Mouse (Mus musculus) C2C12 (cell line): ENCODE measurements at regions not wholly inside any gene's neighbourhood (a gene's known extent, or its start where the extent isn't known, plus 50 kb on each side); places are given as distances from the start of the nearest gene placed in this dataset.

Experiments used
- H3K27me3 ChIP-seq: one replicate; pipeline ENCODE4 v1.6.1; 2011; ENCODE audit not compliant: control insufficient read depth, insufficient read depth, insufficient read length
- H3K36me3 ChIP-seq: one replicate; pipeline ENCODE4 v1.6.1; 2011; ENCODE audit not compliant: control insufficient read depth, insufficient read depth
- H3K4me3 ChIP-seq: one replicate; pipeline ENCODE4 v1.5.1; 2011; ENCODE audit warnings: mild to moderate bottlenecking, control low read depth; ENCODE audit not compliant: poor library complexity, insufficient read depth, severe bottlenecking
- H3K79me2 ChIP-seq: one replicate; pipeline ENCODE4 v1.6.1; 2011; ENCODE audit not compliant: control insufficient read depth, insufficient read depth
- H3K79me3 ChIP-seq: one replicate; pipeline ENCODE4 v1.6.1; 2011; ENCODE audit warnings: low read depth, control low read depth
- H3ac ChIP-seq: one replicate; pipeline ENCODE3; 2011; ENCODE audit warnings: low read depth; ENCODE audit not compliant: control insufficient read depth, insufficient read length
- CEBPB ChIP-seq: IDR thresholded peaks from one replicate; pipeline ENCODE4 v1.6.1; 2011; ENCODE audit warnings: low read depth, mild to moderate bottlenecking, control low read depth, moderate library complexity
- CTCF ChIP-seq: IDR thresholded peaks from one replicate; pipeline ENCODE4 v1.5.1; 2011; ENCODE audit not compliant: control insufficient read depth, insufficient read depth, insufficient read length
- FOSL1 ChIP-seq: IDR thresholded peaks from one replicate; pipeline ENCODE4 v1.8.0; 2011; ENCODE audit warnings: mild to moderate bottlenecking, low read length; ENCODE audit not compliant: poor library complexity, insufficient read depth, severe bottlenecking
- MAX ChIP-seq: IDR thresholded peaks from one replicate; pipeline ENCODE4 v1.6.1; 2011; ENCODE audit warnings: mild to moderate bottlenecking, control low read depth
- MYOD1 ChIP-seq: IDR thresholded peaks from one replicate; pipeline ENCODE4 v1.6.1; 2011; ENCODE audit warnings: low read depth; ENCODE audit not compliant: control insufficient read depth, insufficient read length
- MYOG ChIP-seq: IDR thresholded peaks from one replicate; pipeline ENCODE4 v1.6.1; 2011; ENCODE audit not compliant: control insufficient read depth, insufficient read length; ENCODE audit errors: extremely low read depth
- USF1 ChIP-seq: IDR thresholded peaks from one replicate; pipeline ENCODE4 v1.6.1; 2011; ENCODE audit warnings: low read depth, mild to moderate bottlenecking, control low read depth, moderate library complexity

DNA sequence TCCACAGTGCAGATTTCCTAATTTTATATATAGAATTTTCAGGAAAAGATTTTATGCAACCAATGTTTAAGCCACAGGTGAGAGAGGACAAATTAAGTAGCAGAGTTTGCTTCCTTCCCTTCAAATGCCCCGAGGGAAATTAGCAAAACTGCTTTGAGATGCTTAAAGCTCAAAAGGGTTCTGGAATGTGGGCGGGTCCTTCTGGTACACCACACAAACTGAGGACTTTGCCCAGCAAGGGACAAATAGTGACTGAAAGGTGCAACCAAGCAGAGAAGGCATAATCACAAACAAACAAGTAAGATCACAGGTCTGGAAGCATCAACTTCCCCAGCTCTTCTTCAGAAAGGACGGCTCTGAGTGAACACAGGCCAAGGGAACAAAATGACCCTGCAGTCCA is 476.4 kb upstream of the Adamts5 start:
- H3K27me3 ChIP-seq: no peaks in the 10 kb centered on the region
- H3K4me3 ChIP-seq: no peak overlapping the region
- H3K36me3 ChIP-seq: no peaks in the 10 kb centered on the region
- H3K79me2 ChIP-seq: no peaks in the 10 kb centered on the region
- TF ChIP-seq FOSL1 (no peak), MYOG (no peak), USF1 (no peak), CEBPB (no peak), MAX (no peak), CTCF (no peak), MYOD1 (no peak)
- no peak overlapping the region for H3ac ChIP-seq
- no peaks in the 10 kb centered on the region for H3K79me3 ChIP-seq

DNA sequence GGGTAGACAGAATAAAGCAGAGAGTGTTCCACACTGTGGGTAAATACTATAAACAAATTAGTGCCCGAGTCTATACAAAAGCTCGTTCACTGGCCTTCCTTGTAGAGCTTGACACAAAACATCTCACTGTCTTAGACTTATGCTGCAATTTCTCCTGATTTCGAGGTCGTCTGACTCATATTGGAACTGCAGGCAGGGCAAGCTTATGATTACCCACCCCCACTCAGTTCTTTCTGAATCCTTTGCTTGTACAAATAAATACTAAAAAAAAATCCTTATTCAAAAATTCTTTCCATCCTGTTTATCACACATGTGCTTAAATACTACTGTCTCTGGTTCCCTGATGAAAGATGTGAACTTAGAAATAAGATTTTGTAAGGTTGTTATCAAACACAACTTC is 470.0 kb upstream of the Adamts5 start:
- TF ChIP-seq FOSL1 (no peak), USF1 (no peak), CEBPB (no peak), MAX (no peak), MYOG (no peak), MYOD1 (no peak), CTCF (no peak)
- Histone ChIP-seq H3ac (no peak overlapping the region), H3K36me3 (no peaks in the 10 kb centered on the region), H3K27me3 (no peaks in the 10 kb centered on the region), H3K79me3 (no peaks in the 10 kb centered on the region), H3K4me3 (no peak overlapping the region), H3K79me2 (no peaks in the 10 kb centered on the region)

DNA sequence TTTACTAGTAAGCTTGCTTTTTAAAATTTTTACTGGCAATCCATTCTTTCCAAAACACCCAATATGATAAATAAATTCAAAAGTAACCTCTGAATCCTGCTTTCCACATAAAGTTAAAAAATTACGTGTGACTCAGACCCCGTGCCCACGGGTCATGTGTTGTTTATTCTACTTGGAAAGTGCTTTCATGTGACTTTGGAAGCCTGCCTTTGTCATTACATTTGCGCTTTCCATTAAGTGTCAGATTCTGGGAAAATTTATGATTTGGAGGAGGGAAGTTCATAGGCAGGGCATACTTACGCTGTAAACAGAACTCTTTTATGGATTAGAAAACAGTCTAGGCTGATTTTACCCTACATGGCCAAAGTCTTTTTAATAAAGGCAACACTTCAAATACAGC is 466.8 kb upstream of the Adamts5 start:
- Histone ChIP-seq H3ac (no peak overlapping the region), H3K79me3 (no peaks in the 10 kb centered on the region), H3K79me2 (no peaks in the 10 kb centered on the region), H3K36me3 (no peaks in the 10 kb centered on the region), H3K4me3 (no peak overlapping the region), H3K27me3 (no peaks in the 10 kb centered on the region)
- no peak for TF ChIP-seq MAX
- TF ChIP-seq USF1: peak; percentile 58
- TF ChIP-seq FOSL1: no peak

DNA sequence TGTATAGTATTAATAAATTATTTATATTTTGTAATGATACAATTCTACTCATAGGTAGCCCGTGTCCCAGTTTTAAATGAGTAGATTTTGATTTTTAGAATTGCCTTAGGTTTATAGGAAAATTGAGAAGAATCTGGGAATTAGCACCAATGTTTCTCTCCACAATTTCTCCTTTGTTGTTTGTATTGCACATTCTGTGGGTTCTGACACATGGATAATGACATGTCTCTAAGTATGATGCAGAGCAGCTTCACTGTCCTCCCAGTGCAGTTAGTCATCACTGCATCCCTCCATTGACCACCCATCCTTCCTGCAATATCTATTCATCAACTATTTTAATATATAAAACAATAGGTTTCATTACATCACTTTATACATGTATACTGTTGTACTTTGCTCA is 464.6 kb upstream of the Adamts5 start:
- TF ChIP-seq FOSL1: peak; percentile 60
- TF ChIP-seq MYOD1: no peak
- TF ChIP-seq CTCF: no peak
- TF ChIP-seq CEBPB: peak; percentile 62
- no peak for TF ChIP-seq MYOG
- H3K4me3 ChIP-seq: no peak overlapping the region

DNA sequence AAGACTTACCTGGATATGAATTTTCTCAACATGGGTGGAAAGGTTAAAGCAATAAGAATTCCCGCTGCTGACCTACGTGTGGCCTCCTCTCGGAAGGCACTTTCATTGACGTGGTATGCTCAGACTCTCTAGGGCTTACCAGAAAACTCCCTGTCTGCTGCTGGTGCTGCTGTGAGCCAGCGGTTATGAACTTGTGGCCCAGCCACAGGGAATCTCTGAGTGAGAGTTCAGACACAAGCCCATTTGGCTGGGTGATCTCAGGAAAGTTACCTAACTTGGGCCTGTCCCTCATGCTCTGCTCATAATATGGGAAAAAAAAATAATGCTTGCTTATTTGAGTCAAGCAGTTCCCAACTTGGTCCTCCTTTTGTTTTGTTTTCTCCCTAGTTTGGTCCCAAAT is 459.5 kb upstream of the Adamts5 start:
- TF ChIP-seq MAX (no peak), USF1 (no peak), FOSL1 (no peak), CEBPB (no peak), CTCF (no peak), MYOG (no peak)
- Histone ChIP-seq H3K79me3 (no peaks in the 10 kb centered on the region), H3K27me3 (no peaks in the 10 kb centered on the region), H3ac (no peak overlapping the region), H3K4me3 (no peak overlapping the region), H3K79me2 (no peaks in the 10 kb centered on the region), H3K36me3 (no peaks in the 10 kb centered on the region)

More for the DNA sequence above, 464.6 kb upstream of the Adamts5 start:
- H3K79me2 ChIP-seq: no peaks in the 10 kb centered on the region
- no peaks in the 10 kb centered on the region for H3K36me3 ChIP-seq
- H3ac ChIP-seq: no peak overlapping the region
- no peaks in the 10 kb centered on the region for H3K27me3 ChIP-seq
- no peaks in the 10 kb centered on the region for H3K79me3 ChIP-seq

DNA sequence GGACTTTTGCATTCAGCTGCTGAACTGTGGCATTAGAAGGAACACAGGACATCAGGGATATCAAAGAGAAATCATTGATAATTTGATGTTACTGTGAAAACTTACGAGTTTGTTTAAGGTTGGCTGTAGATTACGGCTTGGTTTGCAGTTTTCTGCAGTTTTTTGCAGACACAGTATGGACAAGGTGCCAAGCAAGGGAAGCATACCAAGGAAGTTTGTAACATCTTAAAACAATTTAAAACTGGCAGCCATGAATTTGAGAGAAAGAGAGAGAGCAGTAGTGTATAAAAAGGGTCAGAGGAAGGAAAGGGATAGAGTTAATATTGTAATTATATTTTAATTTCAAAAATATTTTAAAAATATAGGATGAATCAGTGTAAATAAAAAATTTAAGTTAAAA is 453.4 kb upstream of the Adamts5 start:
- TF ChIP-seq USF1: no peak
- no peak for TF ChIP-seq MYOD1
- Histone ChIP-seq H3K79me2 (no peaks in the 10 kb centered on the region), H3ac (no peak overlapping the region), H3K79me3 (no peaks in the 10 kb centered on the region), H3K4me3 (no peak overlapping the region), H3K36me3 (no peaks in the 10 kb centered on the region), H3K27me3 (no peaks in the 10 kb centered on the region)

DNA sequence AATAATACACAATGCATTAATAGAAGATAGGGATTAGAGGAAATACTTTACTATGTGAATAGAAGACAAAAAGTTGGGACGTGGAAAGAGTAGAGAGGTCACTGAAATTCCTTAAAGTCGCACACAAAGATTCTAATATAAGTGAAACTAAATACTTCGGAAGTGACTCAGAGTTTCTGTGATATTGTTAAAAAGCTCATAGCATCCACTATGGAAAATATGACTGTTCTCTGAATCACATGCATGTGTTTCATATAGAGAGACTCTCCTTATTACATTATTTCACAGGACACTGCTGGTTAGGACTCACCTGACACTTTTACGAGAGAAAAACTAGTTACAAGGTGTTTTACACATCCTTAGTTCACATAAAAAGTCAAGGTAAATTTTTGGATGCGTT is 446.1 kb upstream of the Adamts5 start:
- Histone ChIP-seq H3K79me3 (no peaks in the 10 kb centered on the region), H3K36me3 (no peaks in the 10 kb centered on the region), H3ac (no peak overlapping the region), H3K27me3 (no peaks in the 10 kb centered on the region), H3K4me3 (no peak overlapping the region), H3K79me2 (no peaks in the 10 kb centered on the region)
- TF ChIP-seq MAX (peak; percentile 45), CTCF (no peak)
